Mouse (Mus musculus): Measurements from ENCODE around the gene Nemp2.

DNA sequence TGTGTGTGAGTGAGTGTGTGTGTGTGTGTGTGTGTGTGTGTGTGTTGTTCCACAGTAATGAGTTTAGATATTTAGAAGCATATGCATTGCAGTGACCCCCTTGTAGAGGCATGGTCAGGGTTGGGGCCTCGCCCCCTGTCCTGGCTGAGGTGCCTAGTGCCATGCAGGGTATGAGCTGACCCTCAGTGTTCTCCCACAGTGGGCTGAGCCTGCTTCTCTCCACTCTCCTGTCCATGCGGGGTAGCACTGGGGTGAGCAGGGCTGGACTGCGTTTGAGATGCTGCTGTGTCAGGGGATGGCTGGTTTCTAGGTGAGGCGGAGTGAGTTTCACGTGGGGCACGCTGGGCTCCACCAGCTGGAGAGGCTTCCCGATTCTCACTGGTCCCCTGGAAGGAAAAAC, 27.7 kb downstream of the Nemp2 start:
- TF ChIP-seq POLR2A (IDR thresholded peaks at IDR 0.05; ENCODE audit: low read depth, low read length) (no peak), CTCF (IDR thresholded peaks at IDR 0.05; ENCODE audit: borderline replicate concordance, insufficient read depth, low read length) (no peak)

Data from embryonic fibroblast, embryonic 13.5 days (primary cell).